Mouse (Mus musculus) bone marrow, adult 2 months (tissue): ENCODE measurements around the gene Plgrkt.

Experiments used
- CTCF ChIP-seq: fragments of 200-500 bp; IDR thresholded peaks from 2 replicates; pipeline ENCODE4 v1.5.1; 2011; ENCODE audit warnings: low read length, control low read depth; ENCODE audit not compliant: control insufficient read depth, insufficient read depth
- POLR2A ChIP-seq: fragments of 200-500 bp; IDR thresholded peaks from 2 replicates; pipeline ENCODE4 v1.6.1; 2011; ENCODE audit warnings: low read depth, mild to moderate bottlenecking, control low read depth, low read length, borderline replicate concordance; ENCODE audit not compliant: control insufficient read depth

GRCm38 (mm10) chr19:29363557-29363956 lies 3.6 kb downstream of the Plgrkt start:
- TF ChIP-seq CTCF (no peak), POLR2A (no peak)
